Comparison of ENCODE assay signal across 12 mouse cellular contexts in the genomic region with DNA sequence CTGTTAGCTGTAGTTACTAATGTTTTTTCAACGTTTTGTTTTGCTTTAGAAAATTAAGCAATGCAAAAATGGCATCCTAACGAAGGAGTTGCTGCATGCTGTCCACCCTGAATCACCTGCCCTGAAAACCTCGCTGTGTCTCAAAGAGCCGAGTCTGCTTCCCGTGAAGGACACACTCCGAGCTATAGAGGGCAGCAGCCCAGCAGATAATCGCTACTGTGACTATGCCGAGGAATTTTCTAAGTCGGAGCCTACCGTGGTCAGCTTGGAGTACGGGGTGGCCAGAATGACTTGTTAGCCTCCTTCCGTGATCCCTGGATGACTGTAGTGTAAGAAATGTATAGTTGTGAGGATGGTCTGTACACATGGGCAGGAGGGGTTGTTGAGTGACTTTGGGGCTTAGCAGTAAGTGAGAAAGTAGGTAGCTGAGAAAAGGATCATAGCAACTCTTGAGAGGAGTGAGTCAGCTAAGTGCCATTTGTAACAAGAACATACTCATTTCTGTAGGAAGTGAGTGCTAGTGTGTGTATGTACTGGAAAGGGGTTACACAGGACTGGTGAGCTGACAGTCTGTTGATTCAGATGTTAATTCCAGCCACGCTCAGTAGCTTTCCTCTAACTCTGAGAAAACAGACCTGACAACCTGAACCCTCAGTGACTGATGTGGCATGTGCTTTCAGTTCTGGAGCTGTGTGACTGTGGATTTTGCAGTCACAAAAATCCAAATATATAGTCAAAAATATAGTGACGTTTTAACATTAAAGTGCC. TPM values are rescaled to one million over a fixed set of nuclear protein-coding genes. Genes with fewer than 3 reads are reported as not detected.
A peak's percentile ranks its signal among the peaks of the same experiment; 100 is the strongest.
DNase-seq lines count a peak whose midpoint lies in the region; ATAC-seq lines count a peak whose summit lies in the region.
"Had no signal": no experiment of that assay in that cellular context is flagged by ENCODE, and none has a peak within 500 bp of the region (broad histone marks: within the 10 kb centered on the region; RNA-seq: fewer than 3 reads in every experiment).

No protein-coding gene starts in this region.

- peak; percentile 12 for DNase-seq in hindbrain, embryonic 11.5 days (ENCODE audit: low spot score)
- peak; percentile 5 for DNase-seq in Muller cell, postnatal 12 days (ENCODE audit: inconsistent ontology term)
- peak; percentile 50 to 63 for DNase-seq in cerebellum, postnatal 25 days
- DNase-seq in midbrain, embryonic 10.5 days (ENCODE audit: low spot score): no peak
- DNase-seq in thymus, postnatal 36 days: no peak
- DNase-seq in urinary bladder, postnatal 14 days (ENCODE audit: low spot score): no peak
- DNase-seq in heart, postnatal 14 days: no peak

- intact Hi-C loops in heart, postnatal 14 days (cut with DNase I): no loop called here

- WGBS in hindbrain, embryonic 11.5 days: 67% methylated on average over 14 of the region's 14 CpGs
- 64% methylated on average over 14 of the region's 14 CpGs for WGBS in hindbrain, embryonic 12.5 days
- 67% methylated on average over 14 of the region's 14 CpGs for WGBS in midbrain, embryonic 10.5 days

- no peak for ATAC-seq in hindbrain, embryonic 11.5 days (ENCODE audit: low FRiP score)
- no peak for ATAC-seq in hindbrain, embryonic 12.5 days (ENCODE audit: low FRiP score)

- H3K27me3 ChIP-seq in hindbrain, embryonic 11.5 days (ENCODE audit: control insufficient read depth, insufficient read depth, low read length): no peaks in the 10 kb centered on the region
- no peaks in the 10 kb centered on the region for H3K27me3 ChIP-seq in hindbrain, embryonic 12.5 days
- no peaks in the 10 kb centered on the region for H3K27me3 ChIP-seq in midbrain, embryonic 10.5 days (ENCODE audit: low read depth, poor library complexity, severe bottlenecking)
- H3K27me3 ChIP-seq: heart, embryonic 15.5 days; liver, embryonic 15.5 days had no signal

- no peaks in the 10 kb centered on the region for H3K36me3 ChIP-seq in hindbrain, embryonic 11.5 days (ENCODE audit: control insufficient read depth, insufficient read depth, low read length)
- H3K36me3 ChIP-seq in hindbrain, embryonic 12.5 days: peaks cover 12% of the 10 kb centered on the region
- H3K36me3 ChIP-seq in midbrain, embryonic 10.5 days: peaks cover 29% of the 10 kb centered on the region

- H3K27ac ChIP-seq in hindbrain, embryonic 11.5 days (ENCODE audit: low read depth, low read length): 0 out of 2 replicates have a peak overlapping the region, but pooled peaks have one; percentile 4
- no peak overlapping the region for H3K27ac ChIP-seq in hindbrain, embryonic 12.5 days
- 0 out of 2 replicates have a peak overlapping the region, but pooled peaks have one; percentile 29 for H3K27ac ChIP-seq in midbrain, embryonic 10.5 days (replicated peaks)
- H3K27ac ChIP-seq: heart, embryonic 15.5 days; liver, embryonic 15.5 days had no signal

- H3K9ac ChIP-seq in hindbrain, embryonic 11.5 days (ENCODE audit: low read depth, low read length): no peak overlapping the region
- no peak overlapping the region for H3K9ac ChIP-seq in hindbrain, embryonic 12.5 days
- H3K9ac ChIP-seq: heart, embryonic 15.5 days; liver, embryonic 15.5 days had no signal

- no peaks in the 10 kb centered on the region for H3K9me3 ChIP-seq in hindbrain, embryonic 11.5 days (ENCODE audit: control insufficient read depth, low read length)
- no peaks in the 10 kb centered on the region for H3K9me3 ChIP-seq in hindbrain, embryonic 12.5 days (replicated peaks)
- H3K9me3 ChIP-seq in midbrain, embryonic 10.5 days (replicated peaks): no peaks in the 10 kb centered on the region
- H3K9me3 ChIP-seq: heart, embryonic 15.5 days; liver, embryonic 15.5 days had no signal

- no peak overlapping the region for H3K4me2 ChIP-seq in hindbrain, embryonic 11.5 days (replicated peaks; ENCODE audit: low read depth, low read length)
- H3K4me2 ChIP-seq in hindbrain, embryonic 12.5 days (replicated peaks): no peak overlapping the region
- H3K4me2 ChIP-seq: heart, embryonic 15.5 days; liver, embryonic 15.5 days had no signal

- no peaks in the 10 kb centered on the region for H3K4me1 ChIP-seq in hindbrain, embryonic 11.5 days (replicated peaks; ENCODE audit: control insufficient read depth, insufficient read depth, low read length)
- 0 out of 2 replicates have a peak, but pooled peaks cover 5% of the 10 kb centered on the region for H3K4me1 ChIP-seq in hindbrain, embryonic 12.5 days
- H3K4me1 ChIP-seq in midbrain, embryonic 10.5 days: peaks cover 12% of the 10 kb centered on the region
- H3K4me1 ChIP-seq: heart, embryonic 15.5 days; liver, embryonic 15.5 days had no signal

- H3K4me3 ChIP-seq in hindbrain, embryonic 11.5 days (ENCODE audit: low read depth, low read length): no peak overlapping the region
- H3K4me3 ChIP-seq in hindbrain, embryonic 12.5 days: no peak overlapping the region
- no peak overlapping the region for H3K4me3 ChIP-seq in midbrain, embryonic 10.5 days
- H3K4me3 ChIP-seq: heart, embryonic 15.5 days; liver, embryonic 15.5 days had no signal

RNA-seq across cellular contexts. Expression of a gene that starts 35.4 kb away (rescaled TPM):
- polyA plus RNA-seq in hindbrain, embryonic 11.5 days (2014; fragmentation: Nextera tagmentation; extraction: Ambion mirVana): 46.4 and 53.3 TPM in 2 replicates
- 58.0 and 58.4 TPM in 2 replicates for polyA plus RNA-seq in hindbrain, embryonic 12.5 days (2016; fragmentation: Nextera tagmentation; extraction: Ambion mirVana)
- 29.9 and 42.0 TPM in 2 replicates for polyA plus RNA-seq in midbrain, embryonic 10.5 days (2016; fragmentation: Nextera tagmentation; extraction: Ambion mirVana)
- total RNA-seq in heart, postnatal 14 days (2021): 10 to 100 TPM; 30.1 to 33.3 TPM

RNA-seq across cellular contexts. Expression of a gene that starts 49.1 kb away (rescaled TPM):
- polyA plus RNA-seq in hindbrain, embryonic 11.5 days (2014; fragmentation: Nextera tagmentation; extraction: Ambion mirVana): 68.8 and 77.9 TPM in 2 replicates
- 63.9 and 72.0 TPM in 2 replicates for polyA plus RNA-seq in hindbrain, embryonic 12.5 days (2016; fragmentation: Nextera tagmentation; extraction: Ambion mirVana)
- polyA plus RNA-seq in midbrain, embryonic 10.5 days (2016; fragmentation: Nextera tagmentation; extraction: Ambion mirVana): 61.0 and 62.6 TPM in 2 replicates
- total RNA-seq in heart, postnatal 14 days (2021): 10 to 100 TPM; 34.6 to 34.9 TPM

RNA-seq across cellular contexts. Expression of a gene that starts 49.2 kb away (rescaled TPM):
- polyA plus RNA-seq in hindbrain, embryonic 11.5 days (2014; fragmentation: Nextera tagmentation; extraction: Ambion mirVana): not detected in 2 replicates
- polyA plus RNA-seq in hindbrain, embryonic 12.5 days (2016; fragmentation: Nextera tagmentation; extraction: Ambion mirVana): 0.06 TPM in 1 of 2 replicates, not detected in the other
- 0.09 TPM in 1 of 2 replicates, not detected in the other for polyA plus RNA-seq in midbrain, embryonic 10.5 days (2016; fragmentation: Nextera tagmentation; extraction: Ambion mirVana)
- total RNA-seq in heart, postnatal 14 days (2021): under 1 TPM in 1 of 2 experiments, not detected in 1; 0.10 TPM
- polyA plus RNA-seq: C2C12; heart, embryonic 15.5 days; large intestine, adult 2 months had no signal

Comparison
In these comparisons a context has a peak if more than half of its experiments do, and no peak if none do; other contexts are left out.
1. DNase-seq: peak in hindbrain, embryonic 11.5 days (single experiment), Muller cell, postnatal 12 days (single experiment) and cerebellum, postnatal 25 days (2 of 2); none in midbrain, embryonic 10.5 days (single experiment), thymus, postnatal 36 days (0 of 2), urinary bladder, postnatal 14 days (single experiment) and heart, postnatal 14 days (0 of 2).